Mouse (Mus musculus) ES-Bruce4 (cell line): ENCODE measurements around the gene Rbms3. TPM values are rescaled to one million over a fixed set of nuclear protein-coding genes. Genes with fewer than 3 reads are reported as not detected.

ENCODE experiments used
- H3K27ac ChIP-seq: 2 replicates; pipeline ENCODE4 v1.5.1; 2012; ENCODE audit warnings: low read length, inconsistent platforms; ENCODE audit not compliant: insufficient read depth
- H3K27me3 ChIP-seq: 2 replicates; pipeline ENCODE4 v1.6.1; 2012; ENCODE audit warnings: mild to moderate bottlenecking, low read length, inconsistent platforms; ENCODE audit not compliant: control insufficient read depth, poor library complexity, insufficient read depth, severe bottlenecking
- H3K36me3 ChIP-seq: 2 replicates; pipeline ENCODE4 v1.6.1; 2012; ENCODE audit warnings: inconsistent platforms, mild to moderate bottlenecking, low read length, moderate library complexity; ENCODE audit not compliant: control insufficient read depth, poor library complexity, insufficient read depth, severe bottlenecking
- H3K4me1 ChIP-seq: one replicate; pipeline ENCODE4 v1.8.1; 2011; ENCODE audit warnings: low read length; ENCODE audit not compliant: control insufficient read depth, insufficient read depth
- H3K4me3 ChIP-seq: 2 replicates; pipeline ENCODE4 v1.5.1; 2011; ENCODE audit warnings: low read depth, mild to moderate bottlenecking, low read length
- H3K9ac ChIP-seq: 2 replicates; pipeline ENCODE4 v1.6.1; 2012; ENCODE audit warnings: low read depth, mild to moderate bottlenecking, inconsistent platforms; ENCODE audit not compliant: poor library complexity, severe bottlenecking
- H3K9me3 ChIP-seq: replicated peaks from 2 replicates; pipeline ENCODE4 v1.6.1; 2012; ENCODE audit warnings: mild to moderate bottlenecking, low read length, inconsistent platforms; ENCODE audit not compliant: control insufficient read depth, poor library complexity, insufficient read depth, severe bottlenecking
- CTCF ChIP-seq: IDR thresholded peaks from one replicate; pipeline ENCODE4 v1.8.1; 2011; ENCODE audit warnings: low read depth, low read length
- EP300 ChIP-seq: IDR thresholded peaks from 2 replicates; pipeline ENCODE4 v1.6.1; 2011; ENCODE audit warnings: low read depth, low read length; ENCODE audit not compliant: insufficient read depth
- POLR2A ChIP-seq: IDR thresholded peaks from one replicate; pipeline ENCODE4 v1.8.1; 2011; ENCODE audit warnings: low read length; ENCODE audit not compliant: insufficient read depth
- polyA plus RNA-seq: library from polyadenylated mRNA; stranded (reverse); fragments of >200 nt; gene quantifications from 2 replicates; pipeline ENCODE4 v1.2.4, GENCODE M21; 2011; ENCODE audit warnings: low read depth; ENCODE audit not compliant: missing spikeins, insufficient read depth, insufficient read length

Rbms3 gene
- polyA plus RNA-seq, 1 experiment, result 1.8 TPM

DNA sequence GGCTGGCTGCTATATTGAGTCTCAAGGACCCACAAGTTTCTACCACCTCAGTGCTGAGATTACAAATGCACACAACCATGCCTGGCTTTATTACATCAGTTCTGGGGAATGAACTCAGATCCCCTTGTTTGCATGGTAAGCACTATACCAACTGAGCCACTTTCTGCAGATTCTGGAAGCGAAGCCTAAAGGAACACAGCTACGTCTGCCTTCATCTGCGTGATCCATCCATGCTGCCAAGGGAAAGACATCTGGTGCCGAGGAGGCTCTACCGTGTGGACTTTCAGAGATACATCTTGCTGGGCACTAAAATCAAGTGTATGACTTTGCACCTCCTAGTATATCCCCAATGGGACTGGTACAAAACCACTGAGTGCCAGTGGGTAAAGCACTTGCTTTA is 1010.8 kb downstream of the Rbms3 start:
- H3K9ac ChIP-seq, result no peak overlapping the region
- no peaks in the 10 kb centered on the region for H3K9me3 ChIP-seq
- no peaks in the 10 kb centered on the region for H3K36me3 ChIP-seq
- H3K27me3 ChIP-seq, result no peaks in the 10 kb centered on the region
- peaks cover 2% of the 10 kb centered on the region for H3K4me1 ChIP-seq
- no peak for TF ChIP-seq POLR2A
- TF ChIP-seq EP300, result no peak
- no peak for TF ChIP-seq CTCF
- H3K4me3 ChIP-seq, result no peak overlapping the region
- H3K27ac ChIP-seq, result no peak overlapping the region

GRCm38 (mm10) chr9:116613276-116613675 is 1016.4 kb downstream of the Rbms3 start:
- H3K9me3 ChIP-seq, result no peaks in the 10 kb centered on the region
- TF ChIP-seq CTCF (no peak), POLR2A (no peak), EP300 (no peak)
- H3K27me3 ChIP-seq, result no peaks in the 10 kb centered on the region
- H3K27ac ChIP-seq, result no peak overlapping the region
- no peak overlapping the region for H3K9ac ChIP-seq
- no peaks in the 10 kb centered on the region for H3K36me3 ChIP-seq
- H3K4me1 ChIP-seq, result no peaks in the 10 kb centered on the region
- H3K4me3 ChIP-seq, result no peak overlapping the region

- H3K4me1 ChIP-seq, result no peaks in the 10 kb centered on the region
- H3K27ac ChIP-seq, result no peak overlapping the region
- no peak overlapping the region for H3K9ac ChIP-seq
- no peaks in the 10 kb centered on the region for H3K27me3 ChIP-seq
- no peaks in the 10 kb centered on the region for H3K36me3 ChIP-seq
- no peak overlapping the region for H3K4me3 ChIP-seq
- no peak for TF ChIP-seq EP300
- TF ChIP-seq CTCF, result no peak
- no peak for TF ChIP-seq POLR2A
- no peaks in the 10 kb centered on the region for H3K9me3 ChIP-seq
These were observed 1033.7 kb downstream of the Rbms3 start for GRCm38 (mm10) chr9:116596046-116596445.

DNA sequence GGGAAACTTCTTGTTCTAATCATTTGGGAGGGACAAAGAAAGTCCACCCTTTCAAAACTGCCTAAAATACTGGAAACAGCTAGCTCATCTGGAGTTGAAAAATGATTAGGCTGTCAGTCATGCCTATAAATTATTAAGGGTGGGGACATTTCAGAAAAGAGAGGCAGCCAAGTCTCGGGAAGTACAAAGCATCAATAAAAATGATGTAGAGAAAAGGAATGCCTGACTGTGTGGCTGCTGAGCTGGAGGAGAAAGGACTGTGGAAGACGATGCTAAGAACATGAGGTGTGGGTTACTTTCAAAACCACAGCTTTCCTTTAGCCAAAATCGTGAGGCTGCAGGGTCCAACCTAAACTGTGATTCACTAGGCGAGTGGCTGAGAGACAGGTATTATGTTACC is 1037.2 kb downstream of the Rbms3 start:
- TF ChIP-seq EP300, result no peak
- TF ChIP-seq POLR2A, result no peak
- TF ChIP-seq CTCF, result no peak
- no peak overlapping the region for H3K9ac ChIP-seq

DNA sequence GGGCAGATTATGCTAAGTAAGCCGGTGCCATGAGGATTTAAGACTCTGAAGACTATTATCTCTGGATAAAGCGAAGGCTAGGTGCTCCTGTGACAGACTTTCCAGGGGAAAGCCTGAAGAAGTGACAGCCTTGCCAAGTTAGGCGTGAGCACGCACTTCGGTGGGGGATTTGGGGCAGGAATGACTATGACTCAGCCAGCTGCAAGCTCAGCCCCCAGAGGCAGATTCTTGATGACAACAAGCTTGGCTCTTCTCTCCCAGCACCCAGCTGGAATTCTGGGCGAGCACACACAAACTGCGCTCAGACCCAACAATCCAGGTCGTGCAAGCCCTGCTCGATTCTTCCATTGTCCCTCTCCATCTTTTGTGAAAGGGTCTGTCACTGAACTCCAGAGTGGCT is 1038.6 kb downstream of the Rbms3 start:
- no peaks in the 10 kb centered on the region; the same call in 1 of the 2 replicates for H3K9me3 ChIP-seq
- H3K36me3 ChIP-seq, result no peaks in the 10 kb centered on the region
- H3K27ac ChIP-seq, result no peak overlapping the region
- no peak for TF ChIP-seq EP300
- TF ChIP-seq POLR2A, result no peak
- TF ChIP-seq CTCF, result no peak
- no peaks in the 10 kb centered on the region for H3K4me1 ChIP-seq
- H3K27me3 ChIP-seq, result no peaks in the 10 kb centered on the region
- H3K9ac ChIP-seq, result no peak overlapping the region
- H3K4me3 ChIP-seq, result no peak overlapping the region

More for the DNA sequence above, 1037.2 kb downstream of the Rbms3 start:
- no peaks in the 10 kb centered on the region for H3K36me3 ChIP-seq
- H3K27ac ChIP-seq, result no peak overlapping the region
- H3K27me3 ChIP-seq, result no peaks in the 10 kb centered on the region
- no peaks in the 10 kb centered on the region for H3K4me1 ChIP-seq
- H3K9me3 ChIP-seq, result no peaks in the 10 kb centered on the region; the same call in 1 of the 2 replicates
- no peak overlapping the region for H3K4me3 ChIP-seq

DNA sequence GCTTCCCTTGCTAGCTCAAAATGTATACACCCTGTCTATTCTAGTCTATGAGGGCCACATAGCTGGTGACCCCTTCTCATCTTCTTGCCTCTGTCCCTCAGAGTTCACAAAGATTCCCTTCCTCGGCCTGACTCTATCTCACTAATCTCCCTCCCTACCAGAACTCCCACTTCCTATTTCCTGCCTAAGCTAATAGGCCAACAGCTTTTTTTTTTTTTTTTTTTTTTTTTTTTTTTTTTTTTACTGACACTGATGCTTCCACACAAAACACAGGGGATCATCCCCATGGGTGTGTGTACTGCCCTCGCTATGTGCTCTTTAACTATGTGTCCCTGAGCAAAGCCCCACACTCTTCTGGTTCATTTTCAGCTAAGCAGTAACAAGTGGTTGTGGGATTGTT is 1060.0 kb downstream of the Rbms3 start:
- H3K27me3 ChIP-seq, result no peaks in the 10 kb centered on the region
- TF ChIP-seq EP300 (no peak), CTCF (no peak), POLR2A (no peak)
- H3K27ac ChIP-seq, result no peak overlapping the region
- H3K36me3 ChIP-seq, result no peaks in the 10 kb centered on the region
- no peaks in the 10 kb centered on the region for H3K4me1 ChIP-seq
- H3K4me3 ChIP-seq, result no peak overlapping the region
- H3K9ac ChIP-seq, result no peak overlapping the region
- H3K9me3 ChIP-seq, result no peaks in the 10 kb centered on the region
